Mouse (Mus musculus) olfactory bulb, adult 2 months (tissue): ENCODE data around the gene Dpep3. TPM values are rescaled to one million over a fixed set of nuclear protein-coding genes. Genes with fewer than 3 reads are reported as not detected.

ENCODE experiments used
- H3K27ac ChIP-seq: fragments of 200-500 bp; 2 replicates; pipeline ENCODE4 v1.5.1; 2012; ENCODE audit warnings: low read depth, low read length; ENCODE audit not compliant: insufficient read depth
- H3K4me1 ChIP-seq: fragments of 200-500 bp; 2 replicates; pipeline ENCODE4 v1.6.1; 2012; ENCODE audit warnings: low read length; ENCODE audit not compliant: control insufficient read depth, insufficient read depth
- H3K4me3 ChIP-seq: fragments of 200-500 bp; 2 replicates; pipeline ENCODE4 v1.5.1; 2012; ENCODE audit warnings: mild to moderate bottlenecking, low read depth, low read length, moderate library complexity; ENCODE audit not compliant: insufficient read depth
- CTCF ChIP-seq: fragments of 200-500 bp; IDR thresholded peaks from 2 replicates; pipeline ENCODE4 v1.5.1; 2012; ENCODE audit warnings: low read depth, mild to moderate bottlenecking, low read length, moderate library complexity; ENCODE audit not compliant: insufficient read depth
- POLR2A ChIP-seq: fragments of 200-500 bp; IDR thresholded peaks from 2 replicates; pipeline ENCODE4 v1.6.1; 2012; ENCODE audit warnings: mild to moderate bottlenecking, low read depth, low read length, moderate library complexity; ENCODE audit not compliant: insufficient read depth
- WGBS: fragments of 180-500 bp; shearing (Covaris S2); methylation state at CpG from one replicate; pipeline ENCODE4 v1.1.7; 2018; 5-methylcytosine and 5-hydroxymethylcytosine counted together
- polyA plus RNA-seq: library from polyadenylated mRNA; stranded (reverse); fragments of >200 nt; gene quantifications from 2 replicates; pipeline ENCODE4 v1.2.4, GENCODE M21; 2012; ENCODE audit warnings: low replicate concordance; ENCODE audit not compliant: missing spikeins, insufficient read depth, insufficient read length

The Dpep3 gene
- polyA plus RNA-seq, 1 experiment, result not detected

GRCm38 (mm10) chr8:105949350-105949749 is 29.9 kb downstream of the Dpep3 start:
- TF ChIP-seq CTCF (no peak), POLR2A (no peak)
- no peak overlapping the region for H3K27ac ChIP-seq
- 14% methylated on average over 10 of the region's 10 CpGs for WGBS
- H3K4me1 ChIP-seq, result peaks cover 31% of the 10 kb centered on the region
- H3K4me3 ChIP-seq, result no peak overlapping the region

- no peak for TF ChIP-seq POLR2A
- TF ChIP-seq CTCF, result no peak
- Histone ChIP-seq H3K27ac (no peak within 1 kb of the TSS), H3K4me3 (0 out of 2 replicates have a peak within 1 kb of the TSS, but pooled peaks have one; percentile 2), H3K4me1 (peaks cover 9% of the 10 kb centered on the region; the same call in 1 of the 2 replicates)
- WGBS, result 42% methylated on average over 8 of the region's 8 CpGs
Observed at GRCm38 (mm10) chr8:105943321-105943739, 35.9 kb downstream of the Dpep3 start, which contains the start of gene Lcat. Lcat (minus strand) TSS chr8:105943382.

DNA sequence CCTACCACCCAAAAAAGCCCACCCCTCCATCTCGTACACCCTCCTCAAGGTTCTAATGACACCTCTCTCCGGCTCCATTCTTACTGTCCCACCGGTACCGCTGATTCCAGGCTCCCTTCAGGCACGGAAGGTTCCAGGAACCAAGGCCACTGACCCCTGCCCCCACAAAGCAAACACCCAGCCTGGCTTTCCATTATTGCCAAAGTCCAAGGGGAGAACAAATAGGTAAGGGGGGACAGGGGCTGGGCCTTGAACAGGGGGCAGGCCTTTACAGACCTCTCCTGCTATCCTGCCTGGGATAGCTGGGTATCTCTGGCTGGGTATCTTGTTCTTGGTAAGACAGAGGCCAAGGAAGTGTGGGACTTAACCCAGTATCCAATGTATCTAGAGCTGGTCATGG is 36.7 kb downstream of the Dpep3 start:
- WGBS, result 81% methylated on average over 5 of the region's 5 CpGs
- TF ChIP-seq CTCF (no peak), POLR2A (no peak)
- H3K27ac ChIP-seq, result no peak overlapping the region
- no peak overlapping the region for H3K4me3 ChIP-seq
- H3K4me1 ChIP-seq, result peaks cover 9% of the 10 kb centered on the region; the same call in 1 of the 2 replicates

- H3K27ac ChIP-seq, result no peak overlapping the region
- peaks cover 9% of the 10 kb centered on the region; the same call in 1 of the 2 replicates for H3K4me1 ChIP-seq
- H3K4me3 ChIP-seq, result no peak overlapping the region
- no peak for TF ChIP-seq POLR2A
- TF ChIP-seq CTCF, result no peak
- 82% methylated on average over 11 of the region's 11 CpGs for WGBS
Observed at GRCm38 (mm10) chr8:105942026-105942425, 37.2 kb downstream of the Dpep3 start.

DNA sequence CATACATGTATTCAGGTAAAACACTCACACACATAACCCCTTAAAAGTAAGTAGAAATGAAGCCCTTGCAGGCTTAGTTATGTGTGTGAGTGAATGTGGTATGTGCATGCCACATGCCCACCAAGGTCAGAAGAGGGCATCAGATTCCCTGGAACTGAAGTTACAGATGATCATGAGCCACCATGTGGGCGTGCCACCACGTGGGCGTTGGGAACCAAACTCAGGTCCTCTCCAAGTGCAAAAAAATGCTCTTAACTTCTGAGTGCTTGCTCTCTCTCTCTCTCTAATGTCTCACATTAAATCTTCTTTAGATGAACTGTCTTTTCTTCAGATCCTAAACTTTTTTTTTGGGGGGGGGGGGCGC is 40.9 kb downstream of the Dpep3 start, which contains the start of gene Psmb10:
Gene Psmb10 (minus strand): TSS at position 139 of the 364 bp plus-strand sequence.
- Histone ChIP-seq H3K4me1 (peaks cover 14% of the 10 kb centered on the region), H3K4me3 (peak within 1 kb of the TSS; percentile 77), H3K27ac (peak within 1 kb of the TSS; percentile 87)
- TF ChIP-seq CTCF (no peak), POLR2A (no peak)
- 21% methylated on average over 4 of the region's 4 CpGs for WGBS

GRCm38 (mm10) chr8:105937496-105938305 is 41.5 kb downstream of the Dpep3 start:
- Histone ChIP-seq H3K4me3 (peak overlapping the region; percentile 77), H3K27ac (peak overlapping the region; percentile 87), H3K4me1 (peaks cover 9% of the 10 kb centered on the region; the same call in 1 of the 2 replicates)
- under 1% methylated on average over 33 of the region's 33 CpGs for WGBS
- no peak for TF ChIP-seq POLR2A
- TF ChIP-seq CTCF, result no peak

DNA sequence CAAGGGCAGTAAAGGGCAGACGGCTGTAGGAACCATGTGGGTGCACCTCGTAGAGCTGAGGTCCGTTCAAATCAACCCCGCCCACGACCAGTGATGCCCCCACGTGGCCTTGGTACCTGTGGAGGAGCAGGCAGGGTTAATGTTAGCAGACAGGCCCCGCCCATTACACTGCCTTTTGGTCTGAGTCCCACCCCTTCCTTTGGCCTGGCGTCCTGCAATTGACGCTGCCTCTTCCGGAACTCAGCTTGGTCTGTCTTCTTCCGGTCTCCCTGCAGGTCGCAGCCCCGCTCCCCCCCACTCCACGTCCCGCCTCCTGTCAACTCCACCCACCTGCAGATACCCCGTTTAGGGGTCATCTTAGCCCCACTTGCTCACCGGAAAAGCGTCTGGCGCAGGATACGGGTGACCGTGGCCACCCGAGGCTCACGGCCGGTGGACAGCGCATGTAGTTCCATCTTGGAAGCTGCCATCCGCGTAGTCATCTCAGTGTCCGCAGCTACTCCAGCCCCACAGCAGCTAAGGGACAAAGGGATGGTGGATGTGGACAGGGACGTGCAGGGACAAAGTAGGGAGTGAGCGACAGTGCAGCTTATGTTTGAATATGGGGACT is 42.3 kb downstream of the Dpep3 start:
- under 1% methylated on average over 30 of the region's 30 CpGs for WGBS
- H3K27ac ChIP-seq, result peak overlapping the region; percentile 87
- TF ChIP-seq POLR2A, result peak; percentile 33; the same call in 1 of the 2 replicates
- no peak for TF ChIP-seq CTCF

DNA sequence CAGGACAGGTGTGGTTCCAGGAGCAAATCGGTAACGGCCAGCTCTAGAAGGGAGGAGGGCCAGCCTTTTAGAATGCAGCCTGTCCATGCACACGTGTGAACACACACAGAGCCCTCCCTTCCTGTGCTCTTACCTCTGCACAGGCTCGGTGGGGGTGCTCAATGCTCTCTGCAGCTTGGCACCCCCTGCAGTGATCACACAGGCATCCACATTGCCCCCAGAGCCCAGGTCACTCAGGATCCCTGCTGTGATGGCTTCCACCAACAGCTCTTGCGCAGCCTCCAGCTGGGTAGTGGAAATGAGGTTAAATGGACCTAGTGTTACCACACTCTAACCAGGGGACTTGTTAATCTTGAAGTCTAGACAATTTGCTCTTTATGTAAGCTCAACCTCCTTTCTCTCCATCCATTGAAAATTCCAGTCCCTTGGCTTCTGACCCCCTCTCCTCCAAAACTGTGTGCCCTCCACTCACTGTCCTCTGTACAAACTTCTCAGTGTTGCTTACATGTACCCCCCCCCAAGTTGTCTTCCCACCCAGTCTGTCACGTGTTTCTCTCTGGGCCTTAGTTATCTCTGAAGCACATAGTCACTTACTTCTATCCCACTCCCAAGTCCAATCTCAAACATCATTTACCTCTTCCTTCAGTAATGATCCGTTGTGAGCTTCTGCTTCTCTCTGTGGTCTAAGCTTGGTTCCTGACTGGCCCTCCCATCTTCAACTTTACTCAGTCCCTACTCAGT is 43.2 kb downstream of the Dpep3 start:
- 32% methylated on average over 7 of the region's 7 CpGs for WGBS
- Histone ChIP-seq H3K27ac (no peak overlapping the region; the same call in 1 of the 2 replicates), H3K4me1 (peaks cover 9% of the 10 kb centered on the region), H3K4me3 (peak overlapping the region; percentile 77; the same call in 1 of the 2 replicates)
- TF ChIP-seq CTCF (no peak), POLR2A (no peak)

More for the DNA sequence above, 42.3 kb downstream of the Dpep3 start:
- H3K4me3 ChIP-seq, result peak overlapping the region; percentile 77
- H3K4me1 ChIP-seq, result peaks cover 9% of the 10 kb centered on the region; the same call in 1 of the 2 replicates

GRCm38 (mm10) chr8:105935105-105935504 is 44.1 kb downstream of the Dpep3 start:
- no peak for TF ChIP-seq CTCF
- no peak for TF ChIP-seq POLR2A
- H3K4me1 ChIP-seq, result peaks cover 17% of the 10 kb centered on the region

More at GRCm38 (mm10) chr8:105935105-105935504, 44.1 kb downstream of the Dpep3 start:
- H3K27ac ChIP-seq, result no peak overlapping the region
- H3K4me3 ChIP-seq, result no peak overlapping the region
- WGBS, result 83% methylated on average over 6 of the region's 6 CpGs
